Mouse (Mus musculus) MEL (cell line): ENCODE measurements around the gene Cd5.

Experiments
- CHD2 ChIP-seq: IDR thresholded peaks from 2 replicates; pipeline ENCODE4 v1.6.1; 2011; ENCODE audit warnings: low read length, improper control_type of control experiment
- CTCF ChIP-seq, 3 experiments: IDR thresholded peaks in 2 of 3; conservative IDR thresholded peaks in 1 of 3; 2 replicates each; pipeline ENCODE4 v1.5.1; 2011 to 2012; ENCODE audit warnings: low read length in 3 of 3, low read depth in 2 of 3, mild to moderate bottlenecking in 2 of 3, improper control_type of control experiment in 1 of 3, inconsistent platforms in 1 of 3, mixed read lengths in 1 of 3, moderate library complexity in 1 of 3; ENCODE audit not compliant: control insufficient read depth in 1 of 3, insufficient read depth in 1 of 3, poor library complexity in 1 of 3, severe bottlenecking in 1 of 3
- EP300 ChIP-seq, 2 experiments: IDR thresholded peaks; 2 replicates each; pipeline ENCODE4 v1.6.1; 2011; ENCODE audit warnings: improper control_type of control experiment in 2 of 2, low read length in 2 of 2, low read depth in 1 of 2, mild to moderate bottlenecking in 1 of 2
- GATA1 ChIP-seq: IDR thresholded peaks from 2 replicates; pipeline ENCODE4 v1.6.1; 2011; ENCODE audit warnings: low read depth, low read length, improper control_type of control experiment
- POLR2A ChIP-seq, 2 experiments: IDR thresholded peaks; 2 replicates each; pipeline ENCODE4 v1.6.1; 2011 to 2012; ENCODE audit warnings: low read length in 2 of 2, mild to moderate bottlenecking in 2 of 2, control low read depth in 1 of 2, improper control_type of control experiment in 1 of 2, low read depth in 1 of 2, moderate library complexity in 1 of 2; ENCODE audit not compliant: control insufficient read depth in 1 of 2, insufficient read depth in 1 of 2, poor library complexity in 1 of 2
- RAD21 ChIP-seq: IDR thresholded peaks from 2 replicates; pipeline ENCODE4 v1.6.1; 2011; ENCODE audit warnings: mild to moderate bottlenecking, low read depth, low read length, improper control_type of control experiment
- TBP ChIP-seq: IDR thresholded peaks from 2 replicates; pipeline ENCODE4 v1.8.0; 2011; ENCODE audit warnings: low read depth, low read length, improper control_type of control experiment

GRCm38 (mm10) chr19:10751607-10752006 is 12.8 kb upstream of the Cd5 start:
- TF ChIP-seq EP300 (IDR thresholded peaks at IDR 0.05; ENCODE audit: low read depth in 1 of 2, low read length in 2 of 2) (no peak), POLR2A (IDR thresholded peaks at IDR 0.05; ENCODE audit: control insufficient read depth in 1 of 2, insufficient read depth in 1 of 2, low read depth in 1 of 2, low read length in 2 of 2, poor library complexity in 1 of 2) (no peak), CTCF (IDR thresholded peaks at IDR 0.05 in 2 of 3, conservative IDR thresholded peaks at IDR 0.05 in 1 of 3; ENCODE audit: control insufficient read depth in 1 of 3, insufficient read depth in 1 of 3, low read depth in 2 of 3, low read length in 3 of 3, poor library complexity in 1 of 3, severe bottlenecking in 1 of 3) (no peak), TBP (no peak), CHD2 (no peak), GATA1 (no peak), RAD21 (no peak)
